Mouse (Mus musculus) kidney, adult 18-20 months (tissue): ENCODE data around the gene Bcam.
A peak's percentile ranks its signal among the peaks of the same experiment; 100 is the strongest.

Experiments
- DNase-seq: peaks from one replicate; pipeline ENCODE4 v3.0.0; 2021

Bcam gene

GRCm38 (mm10) chr7:19751070-19751383 lies 19.8 kb downstream of the Bcam start:
- DNase-seq, result no peak

- DNase-seq, result peak; percentile 89
Observed at GRCm38 (mm10) chr7:19750217-19751069, 20.4 kb downstream of the Bcam start, which contains the start of gene Nectin2. Gene Nectin2 (minus strand): TSS chr7:19750483.

- peak; percentile 99 for DNase-seq
Observed at GRCm38 (mm10) chr7:19749389-19750216, 21.2 kb downstream of the Bcam start.

- DNase-seq, result peak; percentile 36
Observed at GRCm38 (mm10) chr7:19748219-19749195, 22.3 kb downstream of the Bcam start.

GRCm38 (mm10) chr7:19747420-19748218 lies 23.2 kb downstream of the Bcam start:
- peak; percentile 74 for DNase-seq

GRCm38 (mm10) chr7:19746426-19747201 lies 24.2 kb downstream of the Bcam start:
- no peak for DNase-seq

GRCm38 (mm10) chr7:19745971-19746370 lies 24.8 kb downstream of the Bcam start:
- no peak for DNase-seq

- peak; percentile 58 for DNase-seq
Observed at GRCm38 (mm10) chr7:19744590-19745385, 26.0 kb downstream of the Bcam start.

GRCm38 (mm10) chr7:19743791-19744190 lies 27.0 kb downstream of the Bcam start:
- no peak for DNase-seq

GRCm38 (mm10) chr7:19742468-19742867 lies 28.3 kb downstream of the Bcam start:
- no peak for DNase-seq

- DNase-seq, result no peak
Observed at GRCm38 (mm10) chr7:19741329-19742031, 29.3 kb downstream of the Bcam start.

- no peak for DNase-seq
Observed at GRCm38 (mm10) chr7:19740269-19740668, 30.5 kb downstream of the Bcam start.

- no peak for DNase-seq
Observed at GRCm38 (mm10) chr7:19738771-19739170, 32.0 kb downstream of the Bcam start.

GRCm38 (mm10) chr7:19736389-19737057 lies 34.3 kb downstream of the Bcam start:
- no peak for DNase-seq

GRCm38 (mm10) chr7:19734178-19734666 lies 36.6 kb downstream of the Bcam start:
- no peak for DNase-seq

- DNase-seq, result no peak
Observed at GRCm38 (mm10) chr7:19726541-19726940, 44.3 kb downstream of the Bcam start.

GRCm38 (mm10) chr7:19724167-19724566 lies 46.6 kb downstream of the Bcam start:
- DNase-seq, result peak; percentile 38

GRCm38 (mm10) chr7:19722754-19723195 lies 48.0 kb downstream of the Bcam start:
- DNase-seq, result peak; percentile 65

GRCm38 (mm10) chr7:19719200-19719599 lies 51.6 kb downstream of the Bcam start:
- no peak for DNase-seq
